Comparison of ENCODE assay signal across 8 mouse cellular contexts in genomic region chr2:115859371-115860140, GRCm38 (mm10).
A peak's percentile ranks its signal among the peaks of the same experiment; 100 is the strongest.
DNase-seq lines count a peak whose midpoint lies in the region; ATAC-seq and TF ChIP-seq lines count a peak whose summit lies in the region.

No protein-coding gene starts in this region.

- peak overlapping the region; percentile 18 for H3K4me3 ChIP-seq in embryonic facial prominence, embryonic 11.5 days (ENCODE audit: low read depth, low read length)
- peak overlapping the region; percentile 18 for H3K4me3 ChIP-seq in hindbrain, postnatal 0 days (ENCODE audit: low read length)
- peak overlapping the region; percentile 37 for H3K4me3 ChIP-seq in liver, embryonic 13.5 days (replicated peaks)

- peak overlapping the region; percentile 37 for H3K9ac ChIP-seq in embryonic facial prominence, embryonic 11.5 days (replicated peaks; ENCODE audit: low read length)
- H3K9ac ChIP-seq in hindbrain, postnatal 0 days (replicated peaks; ENCODE audit: low read length), result 0 out of 2 replicates have a peak overlapping the region, but pooled peaks have one; percentile 22
- H3K9ac ChIP-seq in liver, embryonic 13.5 days, result no peak overlapping the region

- peak overlapping the region; percentile 67 for H3K27ac ChIP-seq in embryonic facial prominence, embryonic 11.5 days (replicated peaks; ENCODE audit: low read depth, low read length)
- H3K27ac ChIP-seq in hindbrain, postnatal 0 days, result peak overlapping the region; percentile 74
- H3K27ac ChIP-seq in liver, embryonic 13.5 days, result no peak overlapping the region

- peak overlapping the region; percentile 52 for H3K4me2 ChIP-seq in embryonic facial prominence, embryonic 11.5 days (ENCODE audit: low read depth, low read length)
- H3K4me2 ChIP-seq in hindbrain, postnatal 0 days (ENCODE audit: low read depth, low read length), result peak overlapping the region; percentile 48
- peak overlapping the region; percentile 55 for H3K4me2 ChIP-seq in liver, embryonic 13.5 days

- H3K36me3 ChIP-seq in embryonic facial prominence, embryonic 11.5 days (replicated peaks; ENCODE audit: control insufficient read depth, insufficient read depth, low read depth, low read length), result no peaks in the 10 kb centered on the region
- H3K36me3 ChIP-seq in hindbrain, postnatal 0 days (ENCODE audit: insufficient read depth, low read length), result no peaks in the 10 kb centered on the region
- no peaks in the 10 kb centered on the region for H3K36me3 ChIP-seq in liver, embryonic 13.5 days

- TF ChIP-seq CTCF in hindbrain, postnatal 0 days (IDR thresholded peaks at IDR 0.05; ENCODE audit: low read depth), result peak; percentile 17; the same call in 1 of the 2 replicates

- no peaks in the 10 kb centered on the region for H3K9me3 ChIP-seq in embryonic facial prominence, embryonic 11.5 days (replicated peaks; ENCODE audit: control insufficient read depth, low read length)
- no peaks in the 10 kb centered on the region for H3K9me3 ChIP-seq in hindbrain, postnatal 0 days (ENCODE audit: low read length)
- no peaks in the 10 kb centered on the region for H3K9me3 ChIP-seq in liver, embryonic 13.5 days (replicated peaks)

- peaks cover 7% of the 10 kb centered on the region for H3K4me1 ChIP-seq in embryonic facial prominence, embryonic 11.5 days (ENCODE audit: control insufficient read depth, insufficient read depth, low read length)
- no peaks in the 10 kb centered on the region for H3K4me1 ChIP-seq in hindbrain, postnatal 0 days (ENCODE audit: insufficient read depth, low read length)
- H3K4me1 ChIP-seq in liver, embryonic 13.5 days (replicated peaks), result peaks cover 7% of the 10 kb centered on the region; the same call in 1 of the 2 replicates

- DNase-seq in ovary, postnatal 36 days (ENCODE audit: low spot score), result peak; percentile 38
- no peak for DNase-seq in ovary, adult 18-20 months (ENCODE audit: low spot score)
- peak; percentile 64 for DNase-seq in embryonic facial prominence, embryonic 11.5 days (ENCODE audit: low spot score)
- peak; percentile 78 for DNase-seq in hindbrain, postnatal 0 days (ENCODE audit: low spot score)
- DNase-seq in liver, embryonic 13.5 days, result no peak
- DNase-seq in testis, postnatal 14 days (ENCODE audit: low spot score), result peak; percentile 18
- no peak for DNase-seq in cerebellum, adult 18-20 months
- no peak for DNase-seq in spleen, postnatal 10 days (ENCODE audit: low spot score in 2 of 2)

- peaks cover 6% of the 10 kb centered on the region; the same call in 1 of the 2 replicates for H3K27me3 ChIP-seq in embryonic facial prominence, embryonic 11.5 days (ENCODE audit: control insufficient read depth, insufficient read depth, low read length)
- H3K27me3 ChIP-seq in hindbrain, postnatal 0 days (ENCODE audit: insufficient read depth, low read length), result peaks cover 8% of the 10 kb centered on the region
- H3K27me3 ChIP-seq in liver, embryonic 13.5 days, result peaks cover 76% of the 10 kb centered on the region

- ATAC-seq in embryonic facial prominence, embryonic 11.5 days (replicated peaks; ENCODE audit: insufficient number of reproducible peaks, low FRiP score, low TSS enrichment, low read depth), result peak; percentile 78
- peak; percentile 81 for ATAC-seq in hindbrain, postnatal 0 days
- ATAC-seq in liver, embryonic 13.5 days (ENCODE audit: low read depth), result no peak

- WGBS in embryonic facial prominence, embryonic 11.5 days, result under 1% methylated on average over 27 of the region's 27 CpGs
- WGBS in hindbrain, postnatal 0 days, result 2% methylated on average over 27 of the region's 27 CpGs
- 3% methylated on average over 27 of the region's 27 CpGs for WGBS in liver, embryonic 13.5 days (ENCODE audit: insufficient replicate concordance)

Comparison
In these comparisons a context has a peak if more than half of its experiments do, and no peak if none do; other contexts are left out.
1. DNase-seq: peak in ovary, postnatal 36 days (single experiment), embryonic facial prominence, embryonic 11.5 days (single experiment), hindbrain, postnatal 0 days (single experiment) and testis, postnatal 14 days (single experiment); none in ovary, adult 18-20 months (single experiment), liver, embryonic 13.5 days (single experiment), cerebellum, adult 18-20 months (0 of 2) and spleen, postnatal 10 days (0 of 2).
2. Peak in every context shown above with its lines, with median percentiles within 50 percentile points of each other: H3K4me2 ChIP-seq and H3K4me3 ChIP-seq.